Mouse (Mus musculus) heart, embryonic 16.5 days (tissue): ENCODE measurements around the gene Alyref. TPM values are rescaled to one million over a fixed set of nuclear protein-coding genes. Genes with fewer than 3 reads are reported as not detected.

Experiments used
- ATAC-seq: fragments of 200-750 bp; cut with Nextera tagmentation; replicated peaks from 2 replicates; pipeline ENCODE4 v1.8.0; 2017; ENCODE audit warnings: moderate number of reproducible peaks; ENCODE audit not compliant: insufficient read depth, low FRiP score; ENCODE audit errors: extremely low read depth
- H3K27ac ChIP-seq: fragments of 300-500 bp; sonication (generic); 2 replicates; pipeline ENCODE4 v1.5.1; 2014; ENCODE audit warnings: mild to moderate bottlenecking, low read length, control low read depth, moderate library complexity
- H3K27me3 ChIP-seq: fragments of 300-500 bp; sonication (generic); 2 replicates; pipeline ENCODE4 v1.6.1; 2014; ENCODE audit warnings: low read length, mixed read lengths; ENCODE audit not compliant: control insufficient read depth, insufficient read depth
- H3K36me3 ChIP-seq: fragments of 300-500 bp; sonication (generic); 2 replicates; pipeline ENCODE4 v1.6.1; 2014; ENCODE audit not compliant: control insufficient read depth, insufficient read depth
- H3K4me1 ChIP-seq: fragments of 300-500 bp; sonication (generic); 2 replicates; pipeline ENCODE4 v1.6.1; 2014; ENCODE audit warnings: low read length, mixed read lengths; ENCODE audit not compliant: control insufficient read depth, insufficient read depth
- H3K4me2 ChIP-seq: fragments of 300-500 bp; sonication (generic); 2 replicates; pipeline ENCODE4 v1.6.1; 2014; ENCODE audit warnings: low read depth, mild to moderate bottlenecking, control low read depth, low read length
- H3K4me3 ChIP-seq: fragments of 300-500 bp; sonication (generic); 2 replicates; pipeline ENCODE4 v1.5.1; 2014; ENCODE audit warnings: mild to moderate bottlenecking, control low read depth, low read length
- H3K9ac ChIP-seq: fragments of 300-500 bp; sonication (generic); 2 replicates; pipeline ENCODE4 v1.6.1; 2014; ENCODE audit warnings: low read length, control low read depth
- H3K9me3 ChIP-seq: fragments of 300-500 bp; sonication (generic); replicated peaks from 2 replicates; pipeline ENCODE4 v1.6.1; 2016; ENCODE audit warnings: low read length; ENCODE audit not compliant: control insufficient read depth
- WGBS: fragments of 180-500 bp; shearing (Covaris S2); extraction: QIAGEN DNeasy Blood & Tissue Kit; methylation state at CpG from one replicate; pipeline ENCODE4 v1.1.7; 2014; 5-methylcytosine and 5-hydroxymethylcytosine counted together
- polyA plus RNA-seq: library from polyadenylated mRNA; unstranded; fragments of >200 nt; fragmentation: Nextera tagmentation; extraction: Ambion mirVana; gene quantifications from 2 replicates; pipeline ENCODE4 v1.2.1, GENCODE M21; 2015

Gene Alyref
- polyA plus RNA-seq, 1 experiment from 2014 or later, result 229 TPM

DNA sequence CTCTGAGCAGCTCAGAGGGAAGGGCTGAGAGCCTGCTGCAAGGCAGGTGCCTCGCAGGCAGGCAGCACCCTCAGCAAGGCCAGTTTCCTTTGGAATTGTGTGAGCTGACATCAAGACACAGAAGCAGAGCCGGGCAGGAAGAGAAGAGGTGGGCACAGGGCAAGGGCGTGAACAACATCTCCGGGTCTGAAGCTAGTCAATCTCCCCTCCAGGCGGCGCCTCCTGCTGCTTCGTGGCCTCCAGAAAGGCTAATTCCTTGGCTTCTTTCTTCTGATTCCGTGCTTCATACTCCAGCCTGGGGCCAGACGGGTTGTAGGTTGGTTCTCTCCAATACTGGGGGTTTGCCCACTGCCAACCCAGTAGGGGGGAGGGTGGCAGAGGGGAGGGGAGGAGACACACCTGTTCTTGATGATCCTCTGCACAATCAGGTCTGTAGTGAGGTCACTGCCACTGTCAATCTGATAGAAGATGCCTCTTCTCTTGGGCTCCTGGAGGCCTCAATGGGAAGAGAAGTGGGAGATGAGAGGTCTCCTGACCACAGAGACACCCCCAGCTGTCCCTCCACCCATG, 12.4 kb upstream of the Alyref start:
- peaks cover 23% of the 10 kb centered on the region for H3K4me1 ChIP-seq
- no peaks in the 10 kb centered on the region for H3K9me3 ChIP-seq
- 76% methylated on average over 9 of the region's 9 CpGs for WGBS
- no peak overlapping the region for H3K27ac ChIP-seq
- H3K27me3 ChIP-seq, result no peaks in the 10 kb centered on the region
- H3K4me3 ChIP-seq, result no peak overlapping the region
- ATAC-seq, result no peak
- H3K9ac ChIP-seq, result no peak overlapping the region
- peaks cover 9% of the 10 kb centered on the region; the same call in 1 of the 2 replicates for H3K36me3 ChIP-seq
- H3K4me2 ChIP-seq, result no peak overlapping the region

DNA sequence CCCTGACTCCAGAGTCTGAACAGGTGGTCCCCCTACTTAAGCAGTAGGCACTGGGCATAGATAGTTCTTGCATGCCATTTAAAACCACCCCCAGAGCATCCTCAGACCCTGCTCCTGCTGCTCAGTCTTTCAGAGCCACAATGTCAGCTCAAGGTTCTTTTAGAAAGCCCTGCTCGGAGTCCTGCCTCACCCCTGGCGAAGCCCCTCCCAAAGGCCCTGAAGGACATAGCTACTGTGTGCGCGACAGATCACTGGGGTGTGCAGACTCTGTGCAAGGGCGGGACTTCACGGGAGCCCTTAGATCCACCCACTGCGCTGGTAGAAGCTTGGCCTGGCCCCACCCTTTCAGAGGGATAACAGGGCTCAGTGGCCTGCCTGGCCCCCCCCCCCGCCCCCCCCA, 11.1 kb upstream of the Alyref start:
- peak; percentile 76 for ATAC-seq
- Histone ChIP-seq H3K4me1 (peaks cover 23% of the 10 kb centered on the region), H3K27me3 (no peaks in the 10 kb centered on the region), H3K9ac (peak overlapping the region; percentile 68), H3K9me3 (no peaks in the 10 kb centered on the region), H3K4me2 (peak overlapping the region; percentile 67), H3K27ac (peak overlapping the region; percentile 71), H3K4me3 (peak overlapping the region; percentile 45), H3K36me3 (0 out of 2 replicates have a peak, but pooled peaks cover 8% of the 10 kb centered on the region)
- WGBS, result 34% methylated on average over 8 of the region's 8 CpGs

DNA sequence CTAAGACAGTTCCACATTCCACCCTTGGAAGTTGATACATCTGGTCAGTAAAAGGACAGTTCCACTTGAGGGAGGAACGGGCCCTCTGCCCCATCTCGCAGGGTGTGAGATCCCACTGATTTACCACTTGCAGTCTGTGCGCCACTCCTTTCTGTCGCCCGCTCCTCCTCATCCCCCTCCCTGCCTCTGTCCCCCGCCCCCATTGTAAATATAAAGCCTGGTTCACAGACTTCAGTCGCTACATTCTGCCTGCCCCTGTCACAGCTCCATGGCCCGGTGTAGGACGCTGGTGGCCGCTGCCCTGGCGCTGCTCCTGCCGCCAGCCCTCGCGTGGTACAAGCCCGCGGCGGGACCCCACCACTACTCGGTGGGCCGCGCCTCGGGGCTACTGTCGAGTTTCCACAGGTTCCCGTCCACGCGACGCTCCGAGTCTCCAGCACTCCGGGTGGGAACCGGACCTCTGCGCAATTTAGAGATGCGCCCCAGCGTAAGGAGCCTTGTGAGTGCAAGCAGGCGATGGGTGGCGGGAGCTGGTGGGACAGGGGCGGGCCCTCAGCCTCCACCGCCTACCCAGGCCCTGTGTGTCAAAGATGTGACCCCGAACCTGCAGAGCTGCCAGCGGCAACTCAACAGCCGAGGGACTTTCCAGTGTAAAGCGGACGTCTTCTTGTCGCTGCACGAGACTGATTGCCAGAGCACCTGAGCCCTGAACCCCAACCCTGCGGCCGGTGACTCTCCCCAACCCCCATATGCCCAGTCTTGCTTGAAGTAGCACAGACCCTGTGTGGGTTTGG, 10.3 kb upstream of the Alyref start, which contains the start of gene Npb:
Gene Npb (plus strand): TSS at position 237 of the 794 bp plus-strand sequence.
- WGBS, result 7% methylated on average over 45 of the region's 45 CpGs
- Histone ChIP-seq H3K27me3 (no peaks in the 10 kb centered on the region), H3K36me3 (peaks cover 14% of the 10 kb centered on the region), H3K4me1 (peaks cover 23% of the 10 kb centered on the region), H3K9me3 (no peaks in the 10 kb centered on the region), H3K4me3 (peak within 1 kb of the TSS; percentile 45), H3K9ac (peak within 1 kb of the TSS; percentile 68), H3K4me2 (peak within 1 kb of the TSS; percentile 67), H3K27ac (peak within 1 kb of the TSS; percentile 71)
- ATAC-seq, result no peak; the same call in 1 of the 2 replicates

DNA sequence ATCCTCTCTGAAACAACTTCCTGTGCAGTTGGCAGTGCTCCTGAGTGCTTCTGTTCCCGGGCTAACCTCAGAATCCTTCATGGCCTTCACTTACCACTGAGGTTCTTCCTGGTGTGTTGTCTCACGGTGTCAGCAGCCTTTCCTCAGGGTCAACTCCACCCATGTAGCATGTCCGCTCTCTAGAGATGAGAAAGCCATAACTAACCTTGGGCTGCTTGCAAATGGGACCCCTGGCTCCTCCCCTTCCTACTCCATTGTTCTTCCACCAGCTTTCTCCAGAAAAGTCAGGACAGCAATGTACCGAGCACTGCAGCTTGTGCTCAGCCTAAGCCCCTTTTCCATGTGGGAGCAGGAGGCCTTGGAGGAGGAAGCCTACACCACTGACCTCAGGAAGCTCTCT, 8.6 kb upstream of the Alyref start:
- Histone ChIP-seq H3K4me2 (no peak overlapping the region), H3K4me3 (no peak overlapping the region), H3K9ac (no peak overlapping the region), H3K4me1 (peaks cover 23% of the 10 kb centered on the region), H3K36me3 (peaks cover 19% of the 10 kb centered on the region), H3K27me3 (no peaks in the 10 kb centered on the region), H3K9me3 (no peaks in the 10 kb centered on the region), H3K27ac (no peak overlapping the region; the same call in 1 of the 2 replicates)
- ATAC-seq, result no peak
- 73% methylated on average over 4 of the region's 4 CpGs for WGBS

DNA sequence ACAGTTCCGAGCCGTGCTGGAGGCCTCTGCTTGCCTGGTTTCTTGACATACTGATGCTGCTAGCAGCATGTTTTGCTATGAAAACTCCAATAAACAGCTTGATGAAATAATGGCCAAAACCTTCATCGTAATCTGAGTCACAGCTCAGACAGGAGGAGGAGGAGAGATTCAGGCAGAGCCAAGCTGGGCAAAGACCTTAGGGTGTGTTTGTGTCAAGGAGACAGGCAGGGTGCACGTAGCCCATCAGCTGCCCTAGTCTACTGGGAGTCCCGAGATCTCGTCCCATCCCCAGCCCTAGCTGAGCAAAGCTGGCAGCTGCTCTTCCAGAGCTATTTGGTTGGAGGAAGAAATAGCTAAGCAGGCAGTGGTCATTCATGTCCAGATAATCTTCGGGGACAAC, 7.5 kb upstream of the Alyref start:
- H3K9me3 ChIP-seq, result no peaks in the 10 kb centered on the region
- 86% methylated on average over 7 of the region's 7 CpGs for WGBS
- H3K27ac ChIP-seq, result no peak overlapping the region
- H3K4me3 ChIP-seq, result no peak overlapping the region
- H3K4me2 ChIP-seq, result no peak overlapping the region
- peaks cover 24% of the 10 kb centered on the region for H3K36me3 ChIP-seq
- H3K27me3 ChIP-seq, result no peaks in the 10 kb centered on the region
- no peak for ATAC-seq
- H3K4me1 ChIP-seq, result peaks cover 23% of the 10 kb centered on the region
- no peak overlapping the region for H3K9ac ChIP-seq

DNA sequence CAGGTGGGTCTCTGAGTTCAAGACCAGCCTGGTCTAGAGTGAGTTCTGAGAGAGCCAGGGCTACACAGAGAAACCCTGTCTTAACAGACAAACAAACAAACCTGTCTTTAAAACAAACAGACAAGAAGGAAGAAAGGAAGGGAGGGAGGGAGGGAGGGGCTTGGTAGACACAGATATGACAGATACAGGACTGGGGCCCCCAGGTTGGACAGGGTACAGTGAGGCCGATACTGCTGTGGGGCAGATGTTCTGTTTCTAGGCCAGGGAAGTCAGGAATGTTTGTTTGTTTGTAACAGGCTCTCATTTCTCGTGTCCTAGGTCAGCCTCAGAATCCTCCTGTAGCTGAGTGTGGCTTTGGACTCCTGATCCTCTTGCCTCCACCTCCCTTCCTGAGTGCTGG, 5.4 kb upstream of the Alyref start:
- no peak for ATAC-seq
- 80% methylated on average over 2 of the region's 2 CpGs for WGBS
- Histone ChIP-seq H3K36me3 (peaks cover 21% of the 10 kb centered on the region), H3K27ac (no peak overlapping the region), H3K4me1 (peaks cover 18% of the 10 kb centered on the region), H3K4me2 (no peak overlapping the region), H3K4me3 (no peak overlapping the region), H3K27me3 (no peaks in the 10 kb centered on the region), H3K9ac (no peak overlapping the region), H3K9me3 (no peaks in the 10 kb centered on the region)

DNA sequence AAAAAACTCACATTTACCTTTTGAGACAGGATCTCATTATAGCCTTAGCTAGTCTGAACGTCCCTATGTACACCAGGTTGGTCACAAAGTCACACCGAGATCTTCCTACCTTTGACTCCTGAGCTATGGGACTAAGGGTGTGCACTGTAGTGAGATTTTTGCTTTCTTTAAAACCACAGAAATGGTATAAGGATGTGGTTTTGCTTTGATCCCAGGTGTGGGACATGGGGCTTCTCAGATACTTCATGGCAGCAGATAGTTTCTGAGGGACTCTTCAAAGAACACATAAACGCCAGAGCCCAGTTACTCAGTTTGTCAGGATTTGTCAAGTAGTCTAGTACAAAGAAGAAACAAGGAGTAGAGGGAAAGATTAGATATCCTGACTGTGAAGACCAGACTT, 2.6 kb upstream of the Alyref start:
- no peak for ATAC-seq
- Histone ChIP-seq H3K4me1 (peaks cover 17% of the 10 kb centered on the region), H3K27ac (no peak overlapping the region), H3K36me3 (peaks cover 29% of the 10 kb centered on the region), H3K27me3 (no peaks in the 10 kb centered on the region), H3K9me3 (no peaks in the 10 kb centered on the region), H3K9ac (no peak overlapping the region), H3K4me2 (no peak overlapping the region), H3K4me3 (no peak overlapping the region)
- 85% methylated on average over 3 of the region's 3 CpGs for WGBS

DNA sequence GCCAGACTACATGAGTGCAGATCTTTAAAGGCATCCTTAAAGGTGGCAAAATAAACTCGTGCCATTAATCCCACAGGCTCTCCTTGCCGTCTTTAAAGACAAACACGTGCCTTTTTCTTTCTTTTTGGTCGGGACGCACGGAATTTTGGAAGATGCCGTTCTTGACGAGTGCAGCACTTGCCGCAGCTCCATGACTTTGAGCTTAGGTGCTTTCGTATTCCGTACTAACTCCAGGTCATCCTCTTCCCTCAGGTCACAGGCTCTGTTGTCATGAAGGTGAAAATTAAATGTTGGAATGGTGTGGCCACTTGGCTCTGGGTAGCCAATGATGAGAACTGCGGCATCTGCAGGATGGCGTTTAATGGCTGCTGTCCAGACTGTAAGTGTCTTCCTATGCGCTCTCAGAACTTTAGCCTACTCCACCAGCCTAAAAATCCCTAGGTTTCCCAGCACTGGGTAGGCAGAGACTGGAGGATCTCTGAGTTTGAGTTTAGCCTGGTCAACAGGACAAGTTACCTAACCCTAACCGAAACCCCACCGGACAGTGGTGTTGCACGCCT, 905 bp upstream of the Alyref start:
- H3K9ac ChIP-seq, result peak overlapping the region; percentile 75
- WGBS, result 47% methylated on average over 17 of the region's 17 CpGs
- H3K4me2 ChIP-seq, result peak overlapping the region; percentile 90
- H3K4me1 ChIP-seq, result peaks cover 17% of the 10 kb centered on the region
- H3K9me3 ChIP-seq, result no peaks in the 10 kb centered on the region
- no peaks in the 10 kb centered on the region for H3K27me3 ChIP-seq
- peak overlapping the region; percentile 73; the same call in 1 of the 2 replicates for H3K27ac ChIP-seq
- peak overlapping the region; percentile 91 for H3K4me3 ChIP-seq
- peaks cover 39% of the 10 kb centered on the region for H3K36me3 ChIP-seq
- ATAC-seq, result no peak
